In the genomic region with DNA sequence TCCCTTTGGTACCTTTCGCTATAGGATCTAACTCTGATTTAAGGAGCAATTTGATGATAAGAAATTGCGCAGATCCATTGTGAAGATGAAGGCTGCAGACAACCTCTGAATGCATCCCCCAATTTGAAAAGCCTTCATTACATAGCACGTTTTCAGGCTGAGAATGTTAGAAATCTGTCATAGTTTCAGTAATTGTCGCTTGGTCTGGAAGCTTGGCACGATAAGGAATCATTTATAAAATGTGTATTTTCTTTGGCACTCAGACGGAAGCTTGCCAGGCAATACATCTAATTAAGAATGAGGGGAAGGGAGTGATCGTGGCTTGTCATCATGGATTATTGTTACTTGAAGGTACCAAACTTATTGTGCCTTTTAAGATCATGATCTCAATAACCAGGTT, we compare ENCODE assay signal across 26 mouse cellular contexts.
"Had no signal": no experiment of that assay in that cellular context is flagged by ENCODE, and none has a peak within 500 bp of the region (broad histone marks: within the 10 kb centered on the region; RNA-seq: fewer than 3 reads in every experiment).

No protein-coding gene starts in this region.

- H3K9me3 ChIP-seq: heart, embryonic 13.5 days; heart, embryonic 15.5 days; intestine, embryonic 15.5 days; limb, embryonic 13.5 days; limb, embryonic 15.5 days; liver, embryonic 12.5 days had no signal

- DNase-seq: gastrocnemius, postnatal 14 days; gastrocnemius, postnatal 36 days; heart, adult 11 months; heart, adult 2 months; heart, postnatal 14 days; heart, postnatal 36 days; kidney, adult 18-20 months; kidney, adult 8-10 months; kidney, postnatal 10 days; kidney, postnatal 25 days; kidney, postnatal 4 days; layer of hippocampus, adult 9-11 months; layer of hippocampus, postnatal 36 days; left cerebral cortex, postnatal 4 days had no signal

- H3K4me2 ChIP-seq: heart, embryonic 11.5 days; heart, embryonic 13.5 days; heart, embryonic 15.5 days; hindbrain, embryonic 14.5 days; intestine, embryonic 15.5 days; limb, embryonic 13.5 days; limb, embryonic 15.5 days; liver, embryonic 12.5 days had no signal

- H3K27ac ChIP-seq: heart, adult 2 months; heart, embryonic 13.5 days; heart, embryonic 15.5 days; hindbrain, embryonic 14.5 days; intestine, embryonic 15.5 days; limb, embryonic 13.5 days; limb, embryonic 15.5 days; liver, embryonic 12.5 days; liver, embryonic 14.5 days had no signal

- H3K27me3 ChIP-seq: heart, embryonic 13.5 days; heart, embryonic 15.5 days; intestine, embryonic 15.5 days; limb, embryonic 13.5 days; limb, embryonic 15.5 days; liver, embryonic 12.5 days had no signal

- H3K4me3 ChIP-seq: heart, adult 2 months; heart, embryonic 13.5 days; heart, embryonic 15.5 days; intestine, embryonic 15.5 days; limb, embryonic 13.5 days; limb, embryonic 15.5 days; liver, embryonic 12.5 days had no signal

- H3K9ac ChIP-seq: heart, embryonic 13.5 days; heart, embryonic 15.5 days; hindbrain, embryonic 14.5 days; intestine, embryonic 15.5 days; limb, embryonic 13.5 days; limb, embryonic 15.5 days; liver, embryonic 12.5 days; liver, embryonic 14.5 days had no signal

- H3K36me3 ChIP-seq: heart, embryonic 13.5 days; heart, embryonic 15.5 days; intestine, embryonic 15.5 days; limb, embryonic 13.5 days; limb, embryonic 15.5 days; liver, embryonic 12.5 days had no signal

- H3K4me1 ChIP-seq: heart, embryonic 13.5 days; heart, embryonic 15.5 days; intestine, embryonic 15.5 days; limb, embryonic 13.5 days; limb, embryonic 15.5 days; liver, embryonic 12.5 days had no signal

- ATAC-seq: hindbrain, embryonic 16.5 days; inflammation-experienced regulatory T-cells, adult 6 months; intestine, embryonic 15.5 days; intestine, postnatal 0 days; liver, embryonic 12.5 days had no signal
